Mouse (Mus musculus): Measurements from ENCODE around the gene Uox. TPM values are rescaled to one million over a fixed set of nuclear protein-coding genes. Genes with fewer than 3 reads are reported as not detected.
A peak's percentile ranks its signal among the peaks of the same experiment; 100 is the strongest.

Gene Uox
- polyA plus RNA-seq, 1 experiment from 2014 or later = not detected

DNA sequence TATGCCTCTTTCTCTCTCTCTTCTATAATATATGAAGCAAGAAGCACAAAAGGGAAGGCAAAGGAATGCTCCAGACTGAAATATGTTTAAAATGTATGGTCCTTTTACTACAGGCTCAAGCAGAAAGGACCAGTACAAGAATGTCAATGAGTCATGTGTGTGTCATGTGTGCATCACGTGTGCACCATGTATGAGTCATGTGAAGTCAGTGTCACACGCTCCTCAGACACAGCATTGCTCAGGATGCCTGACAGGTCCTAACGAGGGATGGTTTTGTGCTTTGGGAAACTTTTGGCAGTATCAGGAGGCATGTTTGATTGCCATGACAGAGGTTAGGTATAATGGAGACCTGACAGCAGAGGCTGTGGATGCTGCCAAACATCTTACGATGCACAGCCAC lies 106.0 kb downstream of the Uox start:
- H3K9ac ChIP-seq (replicated peaks; ENCODE audit: low read depth, low read length) = no peak overlapping the region
- no peaks in the 10 kb centered on the region for H3K9me3 ChIP-seq (ENCODE audit: control insufficient read depth, low read length)
- no peak overlapping the region for H3K27ac ChIP-seq (ENCODE audit: low read depth, low read length)
- no peak overlapping the region for H3K4me3 ChIP-seq (ENCODE audit: low read depth, low read length)
- H3K27me3 ChIP-seq (ENCODE audit: control insufficient read depth, insufficient read depth, low read length) = no peaks in the 10 kb centered on the region
- no peak overlapping the region for H3K4me2 ChIP-seq (ENCODE audit: low read depth, low read length)
- H3K4me1 ChIP-seq (ENCODE audit: control insufficient read depth, insufficient read depth, low read length) = no peaks in the 10 kb centered on the region
- WGBS = 89% methylated on average over 4 of the region's 4 CpGs
- H3K36me3 ChIP-seq (ENCODE audit: control insufficient read depth, insufficient read depth, low read length) = no peaks in the 10 kb centered on the region
- no peak for ATAC-seq (ENCODE audit: low read depth)

DNA sequence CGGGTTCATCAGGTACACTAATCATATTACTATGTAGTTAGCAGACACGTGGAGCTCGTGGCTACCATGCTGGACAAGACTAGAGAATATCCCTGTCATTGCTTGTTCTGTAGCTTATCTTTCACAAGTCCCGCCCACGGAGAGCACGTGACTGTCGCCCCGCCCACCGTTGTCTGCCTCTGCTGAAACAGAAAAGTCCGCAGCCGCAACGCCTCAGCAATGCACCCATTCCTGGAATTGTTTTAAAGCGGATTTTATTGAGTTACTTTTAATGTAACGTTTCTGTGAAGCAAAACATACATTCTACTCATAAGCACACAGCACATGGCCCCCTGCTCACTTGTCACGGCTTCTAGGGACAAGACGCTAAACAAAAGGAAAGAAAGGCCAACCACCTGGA lies 109.4 kb downstream of the Uox start:
- no peak overlapping the region for H3K27ac ChIP-seq (ENCODE audit: low read depth, low read length)
- H3K27me3 ChIP-seq (ENCODE audit: control insufficient read depth, insufficient read depth, low read length) = no peaks in the 10 kb centered on the region
- H3K4me1 ChIP-seq (ENCODE audit: control insufficient read depth, insufficient read depth, low read length) = no peaks in the 10 kb centered on the region
- H3K9ac ChIP-seq (replicated peaks; ENCODE audit: low read depth, low read length) = no peak overlapping the region
- H3K4me2 ChIP-seq (ENCODE audit: low read depth, low read length) = no peak overlapping the region
- no peak overlapping the region for H3K4me3 ChIP-seq (ENCODE audit: low read depth, low read length)
- H3K36me3 ChIP-seq (ENCODE audit: control insufficient read depth, insufficient read depth, low read length) = no peaks in the 10 kb centered on the region
- no peaks in the 10 kb centered on the region for H3K9me3 ChIP-seq (ENCODE audit: control insufficient read depth, low read length)
- no peak for ATAC-seq (ENCODE audit: low read depth)
- 95% methylated on average over 16 of the region's 16 CpGs for WGBS

DNA sequence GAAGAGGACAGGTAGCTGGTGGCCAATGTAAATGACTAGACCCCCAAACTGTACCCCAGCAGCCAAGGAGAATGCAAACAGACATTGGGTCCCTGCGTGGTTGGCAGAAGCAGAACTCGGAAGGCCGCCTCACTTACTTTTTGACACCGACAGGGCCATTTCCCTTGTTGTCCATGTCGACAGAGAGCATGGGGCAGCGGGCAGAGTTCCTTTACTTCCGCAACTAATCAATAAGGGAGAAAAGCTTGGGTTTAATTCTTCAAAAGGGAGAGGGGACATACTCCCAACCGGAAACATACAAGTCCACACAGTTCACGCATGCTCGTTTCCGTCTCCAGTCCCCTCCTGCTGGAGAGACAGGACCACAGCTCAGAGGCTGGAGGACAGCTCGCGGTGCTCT lies 110.4 kb downstream of the Uox start:
- Histone ChIP-seq H3K4me3 (ENCODE audit: low read depth, low read length) (no peak overlapping the region), H3K27me3 (ENCODE audit: control insufficient read depth, insufficient read depth, low read length) (no peaks in the 10 kb centered on the region), H3K9me3 (ENCODE audit: control insufficient read depth, low read length) (no peaks in the 10 kb centered on the region), H3K9ac (replicated peaks; ENCODE audit: low read depth, low read length) (no peak overlapping the region), H3K27ac (ENCODE audit: low read depth, low read length) (no peak overlapping the region), H3K36me3 (ENCODE audit: control insufficient read depth, insufficient read depth, low read length) (no peaks in the 10 kb centered on the region), H3K4me2 (ENCODE audit: low read depth, low read length) (no peak overlapping the region), H3K4me1 (ENCODE audit: control insufficient read depth, insufficient read depth, low read length) (no peaks in the 10 kb centered on the region)
- 95% methylated on average over 13 of the region's 13 CpGs for WGBS
- no peak for ATAC-seq (ENCODE audit: low read depth)

DNA sequence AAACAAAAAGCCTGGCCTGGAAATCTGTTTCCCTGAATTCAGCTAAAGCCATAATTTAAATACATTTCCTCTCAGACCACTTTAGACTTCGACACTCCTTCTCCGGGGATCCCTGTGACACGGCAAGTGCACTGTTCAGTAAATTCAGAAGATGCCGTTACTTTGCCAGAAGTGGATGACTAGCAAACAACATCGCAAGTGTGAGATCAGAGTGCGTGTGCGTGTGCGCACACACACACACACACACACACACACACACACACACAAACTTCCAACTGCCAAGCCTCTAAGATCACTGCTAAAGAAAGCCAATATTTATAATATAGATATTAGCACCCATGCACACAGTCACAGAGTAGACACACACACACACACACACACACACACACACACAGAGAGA lies 111.5 kb downstream of the Uox start:
- H3K9me3 ChIP-seq (ENCODE audit: control insufficient read depth, low read length) = no peaks in the 10 kb centered on the region
- H3K4me2 ChIP-seq (ENCODE audit: low read depth, low read length) = peak overlapping the region; percentile 45
- no peak overlapping the region for H3K27ac ChIP-seq (ENCODE audit: low read depth, low read length)
- H3K36me3 ChIP-seq (ENCODE audit: control insufficient read depth, insufficient read depth, low read length) = no peaks in the 10 kb centered on the region
- no peak overlapping the region for H3K9ac ChIP-seq (replicated peaks; ENCODE audit: low read depth, low read length)
- H3K27me3 ChIP-seq (ENCODE audit: control insufficient read depth, insufficient read depth, low read length) = no peaks in the 10 kb centered on the region
- WGBS = 57% methylated on average over 8 of the region's 8 CpGs
- ATAC-seq (ENCODE audit: low read depth) = no peak
- H3K4me1 ChIP-seq (ENCODE audit: control insufficient read depth, insufficient read depth, low read length) = no peaks in the 10 kb centered on the region
- H3K4me3 ChIP-seq (ENCODE audit: low read depth, low read length) = peak overlapping the region; percentile 23

Other genes starting within 250 kb of the Uox start
- gene Ssx2ip, start 165.8 kb upstream of the Uox start, polyA plus RNA-seq (2014; fragmentation: Nextera tagmentation; extraction: Ambion mirVana) = 14.8 and 18.1 TPM in 2 replicates
- gene Ctbs, start 120.6 kb upstream of the Uox start, polyA plus RNA-seq (2014; fragmentation: Nextera tagmentation; extraction: Ambion mirVana) = 5.3 and 6.6 TPM in 2 replicates
- 5.5 and 6.2 TPM in 2 replicates for gene Spata1, start 70.7 kb upstream of the Uox start, polyA plus RNA-seq (2014; fragmentation: Nextera tagmentation; extraction: Ambion mirVana)
- 276 and 331 TPM in 2 replicates for gene Gng5, start 70.6 kb upstream of the Uox start, polyA plus RNA-seq (2014; fragmentation: Nextera tagmentation; extraction: Ambion mirVana)
- gene Rpf1, start 49.0 kb upstream of the Uox start, polyA plus RNA-seq (2014; fragmentation: Nextera tagmentation; extraction: Ambion mirVana) = 40.0 and 43.8 TPM in 2 replicates
- not detected in 2 replicates for gene Dnase2b, start 45.2 kb downstream of the Uox start, polyA plus RNA-seq (2014; fragmentation: Nextera tagmentation; extraction: Ambion mirVana)
- gene 4930503B20Rik, start 80.9 kb downstream of the Uox start, polyA plus RNA-seq (2014; fragmentation: Nextera tagmentation; extraction: Ambion mirVana) = 0.13 TPM in 1 of 2 replicates, not detected in the other
- 0.43 TPM in 1 of 2 replicates, not detected in the other for gene Samd13, start 115.2 kb downstream of the Uox start, polyA plus RNA-seq (2014; fragmentation: Nextera tagmentation; extraction: Ambion mirVana)
- gene Prkacb, start 242.6 kb downstream of the Uox start, polyA plus RNA-seq (2014; fragmentation: Nextera tagmentation; extraction: Ambion mirVana) = 228 and 234 TPM in 2 replicates

All from neural tube, embryonic 14.5 days (tissue).